Mouse (Mus musculus) gastrocnemius, postnatal 4 days (tissue): ENCODE data around the gene Spast. TPM values are rescaled to one million over a fixed set of nuclear protein-coding genes. Genes with fewer than 3 reads are reported as not detected.
"Not testable (repeated sequence)": the region's sequence is repeated elsewhere in the genome, so short reads cannot be mapped to it uniquely, and the experiment has no call there.

Experiments
- DNase-seq, 2 experiments: peaks; one replicate each; pipeline ENCODE4 v3.0.0; 2021 to 2022; ENCODE audit warnings: low spot score in 2 of 2, mixed read lengths in 2 of 2
- long read RNA-seq, 2 experiments: library from polyadenylated mRNA; stranded (forward); transcript quantifications; one replicate each; pipeline ENCODE4 v2.0.0; 2021
- total RNA-seq, 2 experiments: library from RNA; stranded (reverse); gene quantifications; 2 replicates each; pipeline ENCODE4 v1.2.3; 2021

Spast gene
- total RNA-seq: 10 to 100 TPM; 53.2 to 54.4 TPM
- long read RNA-seq, experiment 1, full-length matches to known transcripts: 59 of 91 reads
- long read RNA-seq, experiment 1, partial matches to known transcripts: 5 of 91 reads
- long read RNA-seq, experiment 1, other reads (novel, unspliced or antisense): 27 of 91 reads
- long read RNA-seq, experiment 2, full-length matches to known transcripts: 54 of 81 reads
- long read RNA-seq, experiment 2, partial matches to known transcripts: 7 of 81 reads
- long read RNA-seq, experiment 2, other reads (novel, unspliced or antisense): 20 of 81 reads

DNA sequence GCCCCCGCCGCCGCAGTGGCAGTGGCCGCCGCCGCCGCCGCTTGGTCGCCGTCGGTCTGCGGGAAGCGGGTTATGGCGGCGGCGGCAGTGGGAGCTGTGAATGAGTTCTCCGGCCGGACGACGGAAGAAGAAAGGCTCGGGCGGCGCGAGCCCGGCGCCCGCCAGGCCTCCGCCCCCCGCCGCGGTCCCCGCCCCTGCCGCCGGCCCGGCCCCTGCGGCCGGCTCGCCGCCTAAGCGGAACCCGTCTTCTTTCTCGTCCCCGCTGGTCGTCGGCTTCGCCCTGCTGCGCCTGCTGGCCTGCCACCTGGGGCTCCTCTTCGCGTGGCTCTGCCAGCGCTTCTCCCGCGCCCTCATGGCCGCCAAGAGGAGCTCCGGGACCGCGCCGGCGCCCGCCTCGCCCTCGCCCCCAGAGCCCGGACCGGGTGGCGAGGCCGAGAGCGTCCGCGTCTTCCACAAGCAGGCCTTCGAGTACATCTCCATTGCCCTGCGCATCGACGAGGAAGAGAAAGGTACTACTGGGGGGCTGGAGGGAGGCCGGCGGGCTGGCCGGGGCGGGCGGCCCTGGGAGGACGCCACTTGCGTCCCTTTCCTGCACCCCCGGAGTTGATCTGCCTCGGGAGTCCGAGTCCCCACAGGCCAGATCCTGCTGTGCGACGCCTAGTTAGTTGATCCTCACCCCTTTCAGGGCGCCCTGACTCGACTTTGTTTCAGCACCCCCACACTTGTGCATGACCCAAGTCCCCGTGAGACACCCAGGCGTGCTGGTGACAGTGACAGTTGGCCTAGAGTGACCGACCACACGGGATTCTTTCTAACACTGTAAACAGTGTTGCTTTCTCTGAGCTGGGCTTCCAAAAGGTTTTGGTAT lies at the start of gene Spast:
TSS of gene Spast (plus strand) at position 51 of the 868 bp plus-strand sequence.
- peak; percentile 67 to 77 for DNase-seq

DNA sequence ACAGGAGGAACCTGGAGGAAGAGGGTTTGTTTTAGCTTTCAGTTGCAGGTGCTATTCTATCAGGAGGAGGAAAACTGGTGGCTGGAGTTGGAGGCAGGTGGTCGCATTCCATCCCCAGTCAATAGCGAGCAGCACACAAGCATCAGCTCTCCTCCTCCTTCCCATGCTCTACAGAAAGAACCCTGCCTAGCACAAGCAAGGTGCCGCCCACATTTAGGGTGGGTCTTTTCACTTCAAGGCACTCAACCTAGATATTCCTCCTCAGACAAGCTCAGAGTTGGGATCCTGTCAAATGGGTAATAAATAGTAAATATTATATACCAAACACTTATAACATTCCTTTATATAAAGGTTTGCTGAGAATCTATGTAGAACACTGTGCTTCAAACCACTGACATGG lies 48.6 kb upstream of the Spast start:
- no peak for DNase-seq

DNA sequence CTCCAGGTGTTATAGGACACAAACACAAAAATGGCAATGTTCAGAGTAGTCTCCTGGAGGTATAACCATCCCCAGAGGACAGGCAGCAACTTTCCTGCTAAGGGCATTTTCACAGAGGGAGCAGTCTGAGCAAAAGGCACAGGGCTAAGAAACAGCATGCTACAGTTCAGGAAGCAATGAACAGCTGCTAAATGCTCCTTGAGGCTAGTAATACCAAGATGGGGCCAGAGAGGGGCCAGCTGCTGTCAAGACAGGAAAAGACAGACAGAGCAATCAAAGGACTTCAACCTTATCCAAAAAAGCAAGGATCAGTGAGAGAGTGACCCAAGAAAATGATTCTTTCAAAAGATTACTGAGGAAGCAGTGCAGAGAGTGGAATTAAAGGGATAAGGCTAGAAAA lies 47.9 kb upstream of the Spast start:
- no peak for DNase-seq

DNA sequence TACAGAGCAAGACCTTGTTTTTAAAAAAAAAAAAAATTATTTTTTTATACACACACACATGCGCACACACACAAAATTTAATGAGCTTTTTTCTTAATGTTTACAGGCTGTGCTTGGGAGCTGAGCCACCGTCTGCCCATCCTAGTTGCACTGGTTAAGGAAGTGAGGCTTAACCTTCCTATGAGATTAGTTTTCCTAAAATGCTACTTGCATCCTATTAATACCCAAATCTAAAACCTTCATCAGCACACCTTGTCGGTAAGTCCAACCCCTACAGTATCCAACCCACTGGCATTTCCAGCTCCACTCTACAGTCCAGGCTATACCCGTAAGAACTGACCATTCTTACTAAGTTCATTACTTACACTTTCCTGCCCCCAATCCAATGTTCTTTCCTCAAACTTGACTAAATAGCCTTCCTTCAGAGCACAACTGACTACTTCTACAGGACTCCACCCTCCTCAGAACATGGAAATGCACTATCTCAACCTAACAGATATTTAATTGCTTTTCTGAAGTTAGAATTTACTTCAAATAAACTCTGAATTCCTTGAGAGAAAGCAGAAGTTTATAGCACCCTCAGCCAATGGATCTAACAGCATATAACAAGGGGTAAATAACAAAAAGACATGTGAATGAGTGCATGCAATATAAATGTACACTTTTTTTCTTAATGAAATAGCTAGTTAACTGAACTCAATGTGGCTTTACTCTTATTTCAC lies 47.0 kb upstream of the Spast start:
- DNase-seq: no peak

DNA sequence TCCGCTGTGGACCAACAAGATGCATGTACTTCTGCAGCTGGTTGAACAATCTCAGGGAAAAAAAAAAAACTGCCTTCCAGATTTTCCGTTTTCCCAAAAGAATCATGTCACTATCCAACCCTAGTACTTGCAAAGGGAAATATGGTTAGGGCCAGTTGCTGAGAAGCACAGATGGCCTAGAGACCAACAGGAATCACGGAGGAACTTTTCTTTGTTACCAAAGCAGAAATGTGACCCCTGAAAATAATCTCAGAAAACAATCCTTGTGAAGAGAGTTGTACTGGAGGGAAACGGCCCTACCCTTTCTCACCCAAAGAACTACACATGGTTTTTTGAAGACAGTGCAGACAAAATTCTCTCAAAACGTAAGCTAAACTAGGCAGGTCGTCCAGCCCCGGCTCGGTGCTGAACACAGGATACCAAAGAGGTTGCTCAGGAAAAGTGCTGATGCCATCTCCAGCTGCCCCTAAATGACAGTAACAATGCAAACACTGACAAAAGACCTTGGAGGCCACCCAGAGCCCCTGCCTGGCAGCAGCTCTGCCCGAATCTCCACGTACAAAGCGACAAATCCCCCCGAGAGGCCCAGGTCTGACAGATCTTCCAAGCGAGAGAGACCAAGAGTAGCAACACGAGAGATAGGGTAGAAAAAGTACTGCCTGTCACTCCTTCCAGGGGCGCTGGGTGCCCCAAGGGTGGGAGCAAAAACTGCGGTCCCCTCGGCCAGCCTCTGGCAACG lies 44.9 kb upstream of the Spast start:
- DNase-seq: no peak

DNA sequence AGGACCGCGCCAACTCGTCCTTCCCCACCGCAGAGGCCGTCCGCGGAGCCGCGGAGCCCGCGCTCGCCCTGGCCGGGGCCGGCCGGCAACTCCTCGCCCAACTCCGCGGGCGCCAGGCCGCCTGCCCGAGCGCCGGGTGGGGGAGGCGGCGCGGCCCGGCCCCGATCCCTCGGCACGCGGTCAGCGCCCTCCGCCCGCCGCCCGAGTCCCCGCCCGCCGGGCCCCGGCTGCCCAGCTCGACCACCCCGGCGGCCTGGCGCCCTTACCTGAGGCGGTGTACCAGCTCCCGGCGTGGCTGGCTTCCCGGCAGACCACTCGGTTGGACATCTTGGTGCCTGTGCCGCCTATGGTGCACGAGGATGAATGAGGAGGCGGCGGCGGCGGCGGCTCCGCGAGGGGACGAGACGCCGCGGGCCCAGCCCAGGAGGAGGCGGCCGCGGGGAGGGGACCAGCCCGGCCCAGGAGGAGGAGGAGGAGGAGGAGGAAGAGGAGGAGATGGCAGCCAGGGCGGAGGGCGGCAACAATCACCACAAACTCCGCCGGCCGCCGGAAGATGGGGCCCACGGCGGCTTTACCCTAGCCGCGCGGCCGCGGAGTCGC lies 44.3 kb upstream of the Spast start:
- peak; percentile 73 to 86 for DNase-seq

DNA sequence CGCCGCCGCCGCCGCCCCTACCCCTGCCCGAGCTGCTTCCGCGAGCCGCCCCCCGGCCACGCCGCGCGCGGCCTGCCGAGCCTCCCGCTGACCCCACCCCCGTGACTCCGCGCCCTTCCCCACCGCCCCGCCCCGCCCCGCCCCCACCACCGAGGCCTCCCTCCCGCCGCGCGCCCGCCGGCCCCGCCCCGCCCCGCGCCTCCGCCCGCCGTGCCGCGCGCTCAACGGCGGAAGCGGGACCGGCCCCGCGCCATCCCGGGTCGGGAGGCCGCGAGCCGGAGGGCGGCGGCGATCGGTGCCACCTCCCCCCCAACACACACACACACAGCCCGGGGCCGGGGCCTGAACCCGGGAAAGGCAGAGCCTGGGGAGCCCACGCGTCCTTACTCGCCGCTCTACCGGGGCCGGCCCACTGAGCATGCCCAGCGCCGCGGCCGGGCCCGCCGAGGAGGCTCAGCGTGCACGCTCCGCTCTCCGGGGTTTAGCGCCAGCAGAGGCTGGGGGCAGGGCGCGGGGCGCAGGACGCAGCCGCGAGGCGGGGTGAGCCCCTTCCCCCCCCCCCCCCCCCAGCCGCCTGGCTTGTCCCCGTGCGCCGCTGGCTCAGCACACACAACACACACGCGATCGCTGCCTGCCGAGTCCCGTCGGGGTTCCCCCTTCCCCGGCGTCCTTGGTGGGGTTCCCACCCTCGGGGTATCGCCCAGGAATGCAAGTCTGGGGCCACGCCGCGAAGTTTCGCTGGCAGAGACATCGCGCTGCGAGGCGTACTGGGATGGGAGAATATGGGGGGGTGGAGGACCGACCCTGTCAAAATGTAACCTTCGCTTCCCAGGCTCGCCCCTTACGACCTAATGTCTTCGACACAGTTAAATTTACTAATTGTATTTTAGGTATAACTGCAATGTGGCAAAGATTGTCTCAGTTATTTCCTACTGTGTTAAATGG lies 43.5 kb upstream of the Spast start, which contains the start of gene Memo1:
TSS of gene Memo1 (minus strand) at position 496 of the 945 bp plus-strand sequence.
- peak; percentile 75 to 86 for DNase-seq

DNA sequence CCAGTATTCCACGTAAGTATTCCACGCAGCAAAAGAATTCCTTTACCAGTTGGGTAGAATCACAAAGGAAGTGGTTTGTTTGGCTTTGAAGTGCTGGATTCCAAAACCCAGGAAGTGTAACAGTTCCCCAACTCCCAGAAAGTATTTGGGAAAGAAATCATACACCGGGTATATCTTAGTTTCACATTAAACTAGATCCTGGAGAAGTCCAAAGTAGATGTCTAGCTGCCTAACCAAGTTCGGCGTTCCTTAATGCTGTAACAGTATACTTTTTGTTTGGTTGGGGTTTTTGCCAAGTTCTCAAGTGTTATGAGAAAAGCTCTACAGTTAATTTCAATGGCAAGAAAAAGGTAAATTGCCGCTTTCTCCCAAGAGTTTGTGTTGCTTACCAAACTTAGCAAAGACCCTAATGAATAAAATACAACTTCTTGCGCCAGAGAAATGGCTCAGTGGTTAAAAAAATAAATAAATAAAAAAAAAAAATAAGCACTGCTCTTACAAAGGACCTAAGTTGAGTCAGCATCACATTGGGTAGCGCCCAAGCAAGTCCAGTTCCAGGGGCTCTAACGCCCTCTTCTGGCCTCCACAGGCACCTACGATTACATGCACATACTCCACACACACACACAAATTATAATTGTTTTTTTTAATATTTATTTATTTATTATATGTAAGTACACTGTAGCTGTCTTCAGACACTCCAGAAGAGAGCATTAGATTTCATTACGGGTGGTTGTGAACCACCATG lies 42.5 kb upstream of the Spast start:
- DNase-seq: no peak

DNA sequence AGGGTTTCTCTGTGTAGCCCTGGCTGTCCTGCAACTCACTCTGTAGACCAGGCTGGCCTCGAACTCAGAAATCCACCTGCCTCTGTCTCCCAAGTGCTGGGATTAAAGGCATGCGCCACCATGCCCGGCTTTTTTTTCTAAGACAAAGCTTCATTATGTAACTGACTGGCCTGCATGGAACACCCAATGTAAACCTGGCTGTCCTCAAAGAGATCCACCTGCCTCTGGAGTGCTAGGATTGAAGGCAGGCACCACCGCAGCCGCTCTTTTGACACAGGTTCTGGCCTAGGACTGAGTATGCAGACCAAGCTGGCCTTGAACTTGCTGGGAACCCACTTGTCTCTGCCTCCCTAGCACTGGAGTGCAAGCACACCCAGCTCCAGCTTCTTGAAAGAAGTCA lies 41.8 kb upstream of the Spast start:
- not testable (repeated sequence) for DNase-seq

DNA sequence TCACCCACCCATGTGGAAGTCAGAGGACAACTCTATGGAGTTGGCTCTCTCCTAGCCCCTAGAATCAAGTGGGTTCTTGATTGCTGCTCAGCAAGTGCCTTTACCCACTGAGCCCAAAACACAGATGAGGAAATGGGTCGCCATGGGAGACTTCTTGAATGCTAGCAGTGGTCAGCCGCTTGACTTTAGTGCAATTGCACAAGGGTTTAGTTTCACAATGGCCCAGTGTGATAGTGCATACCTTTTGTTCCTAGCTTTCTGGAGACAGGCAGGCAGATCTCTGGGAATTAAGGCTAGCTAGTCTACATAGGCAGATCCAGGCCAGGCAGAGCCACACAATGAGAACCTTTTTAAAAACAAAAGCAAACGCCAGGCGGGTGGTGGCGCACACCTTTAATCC lies 38.7 kb upstream of the Spast start:
- no peak for DNase-seq

DNA sequence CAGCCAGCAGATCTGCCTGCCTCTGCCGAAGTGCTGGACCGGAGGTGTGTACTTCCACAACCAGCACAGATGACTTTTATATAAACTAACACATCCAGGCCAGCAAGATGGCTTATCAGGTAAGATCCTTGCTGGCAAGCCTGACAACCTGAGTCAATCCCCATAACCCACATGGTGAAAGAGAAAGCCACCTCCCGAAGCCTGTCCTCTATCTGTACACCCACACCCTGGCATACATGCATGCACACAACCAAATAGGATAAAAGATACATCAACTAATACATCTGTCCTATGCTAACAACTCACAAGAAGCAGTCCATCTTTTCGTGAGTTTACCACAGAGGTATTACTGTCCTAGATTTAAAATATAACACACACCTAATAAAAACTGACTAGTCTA lies 34.7 kb upstream of the Spast start:
- DNase-seq: no peak

DNA sequence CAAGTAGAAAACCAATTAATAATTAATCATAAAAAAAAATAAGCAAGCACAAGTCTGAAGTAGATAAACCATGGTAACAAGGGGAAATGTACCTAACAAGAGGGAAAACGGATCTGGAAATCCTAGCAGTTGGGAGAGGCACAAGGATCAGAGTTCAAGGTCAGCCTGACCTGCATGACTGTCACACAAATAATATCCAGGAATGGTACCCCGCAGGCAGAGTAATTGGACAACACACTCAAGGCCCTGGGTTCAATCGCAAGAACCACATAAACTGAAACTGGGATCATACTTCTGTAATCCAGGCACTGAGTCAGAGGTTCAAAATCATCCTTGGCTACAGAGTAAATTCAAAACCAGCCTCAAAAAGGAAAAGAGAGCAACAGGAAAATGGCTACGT lies 33.2 kb upstream of the Spast start:
- DNase-seq: no peak

DNA sequence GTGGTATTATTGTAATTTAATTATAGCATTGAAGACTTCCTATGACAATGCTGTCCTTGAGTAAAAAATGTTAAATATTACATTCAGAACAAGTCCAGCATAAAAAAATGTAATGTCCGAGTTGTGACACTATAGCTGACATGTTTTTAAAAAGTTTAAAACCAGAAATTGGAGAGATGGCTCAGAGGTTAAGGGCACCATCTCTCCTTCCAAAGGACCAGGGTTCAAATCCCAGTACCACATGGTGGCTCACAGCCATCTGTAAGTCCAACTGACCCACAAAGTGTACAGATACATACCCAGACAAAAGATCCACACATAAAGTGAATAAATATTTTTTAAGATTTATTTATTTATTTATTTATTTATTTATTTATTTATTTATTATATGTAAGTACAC lies 32.8 kb upstream of the Spast start:
- no peak for DNase-seq

DNA sequence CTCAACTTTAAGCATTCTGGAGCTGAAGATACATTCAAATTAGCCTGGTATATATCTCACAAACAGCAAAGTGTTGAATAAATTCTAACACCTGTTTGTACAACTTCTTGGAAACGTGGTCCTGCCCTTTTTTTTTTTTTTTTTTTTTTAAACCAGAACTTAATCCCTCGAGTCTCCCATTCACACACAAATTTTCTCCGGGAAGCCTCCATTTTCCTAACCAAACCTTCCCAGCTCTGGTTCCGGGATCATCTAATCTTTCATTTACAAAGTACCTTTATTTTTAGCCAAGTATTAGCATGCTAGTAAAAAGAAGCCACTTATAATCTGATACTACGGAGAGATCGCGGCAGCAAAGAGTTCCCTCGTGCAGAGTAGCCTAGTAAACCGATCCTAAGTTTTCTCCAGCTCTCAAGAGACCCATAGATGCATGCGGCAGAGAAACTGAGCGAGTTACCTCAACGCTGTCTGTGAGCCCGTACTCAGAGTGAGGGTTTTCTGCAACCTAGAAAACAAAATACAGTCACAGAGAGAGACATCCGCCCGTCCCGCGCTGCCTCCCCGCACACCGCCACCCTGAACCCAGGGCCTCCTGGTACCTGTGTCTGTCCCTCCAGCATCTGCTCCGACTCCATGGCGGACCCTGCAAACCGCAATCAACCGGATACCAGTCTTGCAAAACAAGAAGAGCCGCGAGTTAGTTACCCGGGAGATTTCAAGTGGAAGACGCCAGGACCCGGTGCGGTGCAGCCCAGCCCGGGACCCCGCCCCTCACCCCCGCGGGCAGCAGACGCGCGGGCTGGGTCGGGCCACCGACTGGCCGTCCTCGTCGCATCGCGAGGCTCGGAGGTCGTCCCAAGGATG lies 23.1 kb upstream of the Spast start:
- no peak for DNase-seq

DNA sequence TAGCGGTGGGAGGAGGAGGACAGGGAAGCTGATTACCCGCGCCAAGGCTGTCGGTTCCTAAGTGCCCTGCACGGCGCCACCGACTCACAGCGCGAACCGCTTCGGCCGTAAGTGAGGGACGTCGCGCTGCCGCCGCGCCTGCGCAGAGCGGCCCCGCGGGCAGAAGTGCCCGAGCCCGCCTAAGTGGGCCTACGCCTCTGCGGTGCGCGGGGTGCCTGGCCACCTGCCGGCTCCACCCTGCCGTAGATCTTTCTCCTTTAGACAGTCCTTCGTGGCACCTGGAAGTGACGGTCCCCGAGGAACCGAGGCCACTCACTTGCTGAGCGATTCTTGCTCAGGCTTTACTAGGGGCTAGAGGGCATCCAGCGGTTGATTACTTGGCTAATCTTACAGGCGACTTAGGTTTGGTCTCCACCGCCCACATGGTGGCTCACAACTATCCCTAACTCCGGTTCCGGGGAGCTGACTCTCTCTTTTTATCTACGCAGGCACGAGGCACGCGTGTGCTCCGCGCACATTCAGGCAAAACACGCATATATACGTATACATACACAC lies 22.4 kb upstream of the Spast start:
- peak; percentile 71 to 87 for DNase-seq

DNA sequence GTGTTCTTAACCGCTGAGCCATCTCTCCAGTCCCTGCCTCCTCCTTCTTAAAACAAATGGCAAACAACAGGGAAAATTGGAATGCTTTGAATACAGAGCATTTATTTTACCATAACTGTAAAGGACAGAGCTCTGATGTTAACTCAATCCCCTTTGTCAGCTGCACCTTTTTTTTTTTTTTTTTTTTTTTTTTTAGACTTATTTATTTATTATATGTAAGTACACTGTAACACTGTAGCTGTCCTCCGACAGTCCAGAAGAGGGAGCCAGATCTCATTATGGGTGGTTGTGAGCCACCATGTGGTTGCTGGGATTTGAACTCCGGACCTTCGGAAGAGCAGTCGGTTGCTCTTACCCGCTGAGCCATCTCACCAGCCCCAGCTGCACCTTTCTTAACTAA lies 20.1 kb upstream of the Spast start:
- DNase-seq: no peak

DNA sequence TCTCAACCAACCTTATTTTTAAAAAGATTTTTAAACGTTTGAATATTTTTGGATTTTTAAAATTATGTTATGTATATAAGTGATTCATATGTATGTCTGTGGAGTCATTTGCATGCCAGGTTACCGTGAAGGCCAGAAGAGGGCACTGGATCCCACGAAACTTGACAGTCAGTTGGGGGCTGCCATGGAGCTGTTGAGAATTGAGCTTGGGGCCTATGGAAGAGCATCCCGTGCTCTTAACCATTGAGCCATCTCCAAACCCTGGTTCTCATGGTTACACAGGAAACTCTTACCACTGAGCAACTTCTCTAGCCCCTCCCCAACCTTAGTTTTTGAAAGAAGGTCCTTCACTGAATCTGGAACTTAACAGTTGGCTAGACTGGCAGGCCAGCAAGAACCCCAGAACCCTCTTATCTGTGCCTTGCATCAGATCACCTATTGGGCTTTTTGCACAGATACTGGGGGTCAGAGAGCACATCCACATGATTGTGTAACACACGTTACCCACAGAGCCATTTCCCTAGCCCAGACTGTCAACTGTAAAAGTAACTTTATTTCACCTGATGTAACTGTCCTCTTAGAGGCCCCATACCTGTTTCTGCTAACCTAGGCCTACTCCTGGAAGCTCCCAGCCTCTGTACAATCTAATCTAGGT lies 16.3 kb upstream of the Spast start:
- DNase-seq: no peak
